Comparison of ENCODE assay signal across 12 mouse cellular contexts in genomic region chr5:113782624-113783023, GRCm38 (mm10). TPM values are rescaled to one million over a fixed set of nuclear protein-coding genes. Genes with fewer than 3 reads are reported as not detected.
DNase-seq lines count a peak whose midpoint lies in the region; ATAC-seq and TF ChIP-seq lines count a peak whose summit lies in the region.
"Had no signal": no experiment of that assay in that cellular context is flagged by ENCODE, and none has a peak within 500 bp of the region (broad histone marks: within the 10 kb centered on the region; RNA-seq: fewer than 3 reads in every experiment).

No protein-coding gene starts in this region.

- 84% methylated on average over 7 of the region's 7 CpGs for WGBS in kidney, adult 2 months
- 92% methylated on average over 7 of the region's 7 CpGs for WGBS in embryonic facial prominence, embryonic 12.5 days
- WGBS in kidney, embryonic 14.5 days = 83% methylated on average over 7 of the region's 7 CpGs
- WGBS in limb, embryonic 15.5 days = 91% methylated on average over 7 of the region's 7 CpGs
- WGBS in midbrain, embryonic 10.5 days = 89% methylated on average over 7 of the region's 7 CpGs

- H3K4me1 ChIP-seq in kidney, adult 2 months (ENCODE audit: control insufficient read depth, insufficient read depth, low read length) = no peaks in the 10 kb centered on the region
- H3K4me1 ChIP-seq in embryonic facial prominence, embryonic 12.5 days = peaks cover 18% of the 10 kb centered on the region
- peaks cover 9% of the 10 kb centered on the region for H3K4me1 ChIP-seq in kidney, embryonic 14.5 days (ENCODE audit: control insufficient read depth, insufficient read depth, low read length)
- H3K4me1 ChIP-seq in limb, embryonic 15.5 days = peaks cover 37% of the 10 kb centered on the region
- peaks cover 7% of the 10 kb centered on the region for H3K4me1 ChIP-seq in midbrain, embryonic 10.5 days

- H3K4me3 ChIP-seq in kidney, adult 2 months (ENCODE audit: insufficient read depth, low read depth, low read length) = no peak overlapping the region
- no peak overlapping the region for H3K4me3 ChIP-seq in embryonic facial prominence, embryonic 12.5 days
- H3K4me3 ChIP-seq in kidney, embryonic 14.5 days (ENCODE audit: low read length) = no peak overlapping the region
- H3K4me3 ChIP-seq in limb, embryonic 15.5 days = no peak overlapping the region
- no peak overlapping the region for H3K4me3 ChIP-seq in midbrain, embryonic 10.5 days

- no peak for TF ChIP-seq CTCF in kidney, adult 2 months (conservative IDR thresholded peaks at IDR 0.05; ENCODE audit: insufficient read depth, insufficient read length, low read depth, low read length)

- peak; percentile 66 for DNase-seq in kidney, adult 2 months
- DNase-seq in kidney, postnatal 4 days = no peak
- DNase-seq in embryo, embryonic 11 days = no peak
- no peak for DNase-seq in midbrain, embryonic 10.5 days (ENCODE audit: low spot score)
- DNase-seq: adrenal gland, postnatal 14 days; heart, postnatal 36 days; liver, postnatal 0 days had no signal

- TF ChIP-seq POLR2A in kidney, adult 2 months (IDR thresholded peaks at IDR 0.05; ENCODE audit: low read depth, low read length) = no peak

- H3K9ac ChIP-seq in embryonic facial prominence, embryonic 12.5 days = no peak overlapping the region
- H3K9ac ChIP-seq in kidney, embryonic 14.5 days (ENCODE audit: low read depth, low read length) = no peak overlapping the region
- no peak overlapping the region for H3K9ac ChIP-seq in limb, embryonic 15.5 days
- H3K9ac ChIP-seq: liver, postnatal 0 days had no signal

- ATAC-seq in embryonic facial prominence, embryonic 12.5 days (ENCODE audit: insufficient number of reproducible peaks, insufficient read depth, low FRiP score, low TSS enrichment) = no peak
- no peak for ATAC-seq in kidney, embryonic 14.5 days (ENCODE audit: low FRiP score, low TSS enrichment)
- no peak for ATAC-seq in limb, embryonic 15.5 days (ENCODE audit: insufficient number of reproducible peaks, low FRiP score, low TSS enrichment, low read depth)
- ATAC-seq in granulocyte monocyte progenitor cell, adult 5-6 weeks (replicated peaks; ENCODE audit: poor library complexity, severe bottlenecking) = no peak
- ATAC-seq: liver, postnatal 0 days; midbrain, embryonic 16.5 days had no signal

- no peaks in the 10 kb centered on the region for H3K36me3 ChIP-seq in kidney, adult 2 months (ENCODE audit: control insufficient read depth, insufficient read depth, low read length)
- H3K36me3 ChIP-seq in embryonic facial prominence, embryonic 12.5 days = peaks cover 2% of the 10 kb centered on the region; the same call in 1 of the 2 replicates
- no peaks in the 10 kb centered on the region for H3K36me3 ChIP-seq in kidney, embryonic 14.5 days (ENCODE audit: control insufficient read depth, insufficient read depth, low read length)
- peaks cover 8% of the 10 kb centered on the region for H3K36me3 ChIP-seq in limb, embryonic 15.5 days
- peaks cover 11% of the 10 kb centered on the region for H3K36me3 ChIP-seq in midbrain, embryonic 10.5 days

- no peak overlapping the region for H3K4me2 ChIP-seq in embryonic facial prominence, embryonic 12.5 days (replicated peaks)
- no peak overlapping the region for H3K4me2 ChIP-seq in kidney, embryonic 14.5 days (replicated peaks; ENCODE audit: low read depth, low read length)
- H3K4me2 ChIP-seq in limb, embryonic 15.5 days = no peak overlapping the region

- H3K9me3 ChIP-seq in embryonic facial prominence, embryonic 12.5 days = no peaks in the 10 kb centered on the region
- H3K9me3 ChIP-seq in kidney, embryonic 14.5 days (ENCODE audit: control insufficient read depth, low read length) = no peaks in the 10 kb centered on the region
- H3K9me3 ChIP-seq in limb, embryonic 15.5 days = no peaks in the 10 kb centered on the region
- peaks cover 6% of the 10 kb centered on the region; the same call in 1 of the 2 replicates for H3K9me3 ChIP-seq in midbrain, embryonic 10.5 days (replicated peaks)

- no peak overlapping the region for H3K27ac ChIP-seq in kidney, adult 2 months (ENCODE audit: insufficient read depth, low read depth, low read length)
- H3K27ac ChIP-seq in embryonic facial prominence, embryonic 12.5 days = peak overlapping the region; percentile 91
- H3K27ac ChIP-seq in kidney, embryonic 14.5 days (ENCODE audit: low read depth, low read length) = peak overlapping the region; percentile 83; the same call in 1 of the 2 replicates
- H3K27ac ChIP-seq in limb, embryonic 15.5 days = peak overlapping the region; percentile 89
- H3K27ac ChIP-seq in midbrain, embryonic 10.5 days (replicated peaks) = no peak overlapping the region

- no peaks in the 10 kb centered on the region for H3K27me3 ChIP-seq in kidney, adult 2 months (replicated peaks; ENCODE audit: control insufficient read depth, insufficient read depth, low read length)
- H3K27me3 ChIP-seq in embryonic facial prominence, embryonic 12.5 days = no peaks in the 10 kb centered on the region
- no peaks in the 10 kb centered on the region for H3K27me3 ChIP-seq in kidney, embryonic 14.5 days (ENCODE audit: control insufficient read depth, insufficient read depth, low read length)
- H3K27me3 ChIP-seq in limb, embryonic 15.5 days = no peaks in the 10 kb centered on the region
- peaks cover 22% of the 10 kb centered on the region for H3K27me3 ChIP-seq in midbrain, embryonic 10.5 days (ENCODE audit: low read depth, poor library complexity, severe bottlenecking)

RNA-seq across cellular contexts. Expression of gene Iscu, which starts 10.1 kb away (rescaled TPM):
- 355 and 370 TPM in 2 replicates for polyA plus RNA-seq in kidney, adult 2 months (2012; rRNA removed)
- polyA plus RNA-seq in embryonic facial prominence, embryonic 12.5 days (2016; fragmentation: Nextera tagmentation; extraction: Ambion mirVana) = 109 and 111 TPM in 2 replicates
- 106 and 129 TPM in 2 replicates for polyA plus RNA-seq in kidney, embryonic 14.5 days (2014; fragmentation: Nextera tagmentation; extraction: Ambion mirVana)
- polyA plus RNA-seq in limb, embryonic 15.5 days (2015; fragmentation: Nextera tagmentation; extraction: Ambion mirVana) = 91.0 and 99.0 TPM in 2 replicates
- 81.9 and 100 TPM in 2 replicates for total RNA-seq in granulocyte monocyte progenitor cell, adult 5-6 weeks (2014; fragmentation: Nextera tagmentation)
- 101 and 111 TPM in 2 replicates for total RNA-seq in granulocyte monocyte progenitor cell, adult 5-6 weeks (2017)
- polyA plus RNA-seq in midbrain, embryonic 10.5 days (2016; fragmentation: Nextera tagmentation; extraction: Ambion mirVana) = 109 and 111 TPM in 2 replicates

RNA-seq across cellular contexts. Expression of gene Sart3, which starts 10.3 kb away (rescaled TPM):
- polyA plus RNA-seq in kidney, adult 2 months (2012; rRNA removed) = 13.4 TPM in 2 replicates
- polyA plus RNA-seq in embryonic facial prominence, embryonic 12.5 days (2016; fragmentation: Nextera tagmentation; extraction: Ambion mirVana) = 87.8 and 88.3 TPM in 2 replicates
- 30.0 and 53.0 TPM in 2 replicates for polyA plus RNA-seq in kidney, embryonic 14.5 days (2014; fragmentation: Nextera tagmentation; extraction: Ambion mirVana)
- 38.4 and 45.9 TPM in 2 replicates for polyA plus RNA-seq in limb, embryonic 15.5 days (2015; fragmentation: Nextera tagmentation; extraction: Ambion mirVana)
- total RNA-seq in granulocyte monocyte progenitor cell, adult 5-6 weeks (2014; fragmentation: Nextera tagmentation) = 29.2 and 29.7 TPM in 2 replicates
- 31.1 and 38.5 TPM in 2 replicates for total RNA-seq in granulocyte monocyte progenitor cell, adult 5-6 weeks (2017)
- 75.4 and 77.1 TPM in 2 replicates for polyA plus RNA-seq in midbrain, embryonic 10.5 days (2016; fragmentation: Nextera tagmentation; extraction: Ambion mirVana)

RNA-seq across cellular contexts. Expression of gene Tmem119, which starts 17.7 kb away (rescaled TPM):
- polyA plus RNA-seq in kidney, adult 2 months (2012; rRNA removed) = 14.8 and 19.0 TPM in 2 replicates
- polyA plus RNA-seq in embryonic facial prominence, embryonic 12.5 days (2016; fragmentation: Nextera tagmentation; extraction: Ambion mirVana) = 116 and 118 TPM in 2 replicates
- polyA plus RNA-seq in kidney, embryonic 14.5 days (2014; fragmentation: Nextera tagmentation; extraction: Ambion mirVana) = 17.6 and 24.8 TPM in 2 replicates
- polyA plus RNA-seq in limb, embryonic 15.5 days (2015; fragmentation: Nextera tagmentation; extraction: Ambion mirVana) = 202 and 204 TPM in 2 replicates
- total RNA-seq in granulocyte monocyte progenitor cell, adult 5-6 weeks (2014; fragmentation: Nextera tagmentation) = 11.1 and 13.4 TPM in 2 replicates
- total RNA-seq in granulocyte monocyte progenitor cell, adult 5-6 weeks (2017) = 4.2 and 7.8 TPM in 2 replicates
- 23.6 and 25.1 TPM in 2 replicates for polyA plus RNA-seq in midbrain, embryonic 10.5 days (2016; fragmentation: Nextera tagmentation; extraction: Ambion mirVana)

RNA-seq across cellular contexts. Expression of gene Ficd, which starts 47.0 kb away (rescaled TPM):
- polyA plus RNA-seq in kidney, adult 2 months (2012; rRNA removed) = 6.7 and 7.1 TPM in 2 replicates
- 4.9 and 5.1 TPM in 2 replicates for polyA plus RNA-seq in embryonic facial prominence, embryonic 12.5 days (2016; fragmentation: Nextera tagmentation; extraction: Ambion mirVana)
- 2.2 and 4.3 TPM in 2 replicates for polyA plus RNA-seq in kidney, embryonic 14.5 days (2014; fragmentation: Nextera tagmentation; extraction: Ambion mirVana)
- polyA plus RNA-seq in limb, embryonic 15.5 days (2015; fragmentation: Nextera tagmentation; extraction: Ambion mirVana) = 9.0 and 9.3 TPM in 2 replicates
- total RNA-seq in granulocyte monocyte progenitor cell, adult 5-6 weeks (2014; fragmentation: Nextera tagmentation) = 1.6 and 3.7 TPM in 2 replicates
- total RNA-seq in granulocyte monocyte progenitor cell, adult 5-6 weeks (2017) = 0.77 and 1.9 TPM in 2 replicates
- polyA plus RNA-seq in midbrain, embryonic 10.5 days (2016; fragmentation: Nextera tagmentation; extraction: Ambion mirVana) = 4.8 and 5.5 TPM in 2 replicates

RNA-seq across cellular contexts. Expression of gene Selplg, which starts 49.8 kb away (rescaled TPM):
- 9.6 and 20.5 TPM in 2 replicates for polyA plus RNA-seq in kidney, adult 2 months (2012; rRNA removed)
- polyA plus RNA-seq in embryonic facial prominence, embryonic 12.5 days (2016; fragmentation: Nextera tagmentation; extraction: Ambion mirVana) = 1.5 and 1.9 TPM in 2 replicates
- polyA plus RNA-seq in kidney, embryonic 14.5 days (2014; fragmentation: Nextera tagmentation; extraction: Ambion mirVana) = 1.2 and 1.4 TPM in 2 replicates
- 5.5 and 8.3 TPM in 2 replicates for polyA plus RNA-seq in limb, embryonic 15.5 days (2015; fragmentation: Nextera tagmentation; extraction: Ambion mirVana)
- total RNA-seq in granulocyte monocyte progenitor cell, adult 5-6 weeks (2014; fragmentation: Nextera tagmentation) = 288 and 331 TPM in 2 replicates
- total RNA-seq in granulocyte monocyte progenitor cell, adult 5-6 weeks (2017) = 99.4 and 109 TPM in 2 replicates
- 0.77 and 1.5 TPM in 2 replicates for polyA plus RNA-seq in midbrain, embryonic 10.5 days (2016; fragmentation: Nextera tagmentation; extraction: Ambion mirVana)

Comparison
In these comparisons a context has a peak if more than half of its experiments do, and no peak if none do; other contexts are left out.
1. H3K27ac ChIP-seq: peak in embryonic facial prominence, embryonic 12.5 days (single experiment), kidney, embryonic 14.5 days (single experiment) and limb, embryonic 15.5 days (single experiment); none in kidney, adult 2 months (single experiment) and midbrain, embryonic 10.5 days (single experiment).